Mouse (Mus musculus): ENCODE data around the gene Snrpd3.

Snrpd3 gene

GRCm38 (mm10) chr10:75534934-75535333 is 17.6 kb downstream of the Snrpd3 start:
- no peak for DNase-seq (ENCODE audit: low spot score in 2 of 2)

DNA sequence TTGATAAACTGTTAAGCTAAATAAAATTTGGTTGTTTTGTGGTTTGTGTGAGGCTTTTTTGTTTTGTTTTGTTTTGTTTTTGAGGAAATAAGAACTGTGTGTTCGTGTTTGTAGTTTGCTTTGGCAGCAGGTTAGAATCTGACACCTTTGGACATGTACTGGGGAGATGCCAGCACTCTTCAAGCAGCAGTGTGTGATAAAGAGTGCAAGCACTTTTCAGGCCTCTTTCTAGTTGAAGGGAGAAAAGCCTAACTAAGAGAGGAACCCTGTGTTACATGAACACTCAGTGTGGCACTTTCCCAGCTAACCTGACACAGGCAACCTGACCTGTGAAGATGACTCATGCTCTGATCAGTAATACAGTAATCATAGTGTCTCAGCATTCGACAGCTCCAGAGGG is 18.1 kb downstream of the Snrpd3 start:
- DNase-seq (ENCODE audit: low spot score in 2 of 2): no peak

GRCm38 (mm10) chr10:75536123-75536522 is 18.8 kb downstream of the Snrpd3 start:
- no peak for DNase-seq (ENCODE audit: low spot score in 2 of 2)

- DNase-seq (ENCODE audit: low spot score in 2 of 2): no peak
Observed at GRCm38 (mm10) chr10:75547901-75548300, 30.6 kb downstream of the Snrpd3 start.

DNA sequence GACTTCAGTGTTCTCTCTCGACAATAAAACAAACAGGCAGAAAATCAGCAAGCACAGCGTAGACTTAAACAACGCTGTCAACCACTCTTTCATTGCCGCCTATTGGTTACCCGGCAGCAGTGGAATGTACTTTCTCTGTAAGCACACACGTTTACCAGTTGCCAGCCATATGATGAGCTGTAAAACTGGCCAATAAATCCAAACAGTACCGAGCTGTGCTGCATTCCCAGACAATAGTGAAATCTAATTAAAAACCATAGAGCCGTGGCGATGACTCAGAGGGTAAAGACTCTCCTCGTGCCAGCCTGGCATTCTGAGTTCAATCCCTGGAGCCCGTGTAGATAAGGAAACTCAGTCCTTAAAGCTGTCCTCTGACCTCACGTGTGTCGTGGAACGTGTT is 31.1 kb downstream of the Snrpd3 start:
- no peak for DNase-seq (ENCODE audit: low spot score in 2 of 2)

GRCm38 (mm10) chr10:75549886-75550285 is 32.5 kb downstream of the Snrpd3 start:
- DNase-seq (ENCODE audit: low spot score in 2 of 2): no peak

- no peak for DNase-seq (ENCODE audit: low spot score in 2 of 2)
Observed at GRCm38 (mm10) chr10:75551175-75551574, 33.8 kb downstream of the Snrpd3 start.

- no peak for DNase-seq (ENCODE audit: low spot score in 2 of 2)
Observed at GRCm38 (mm10) chr10:75552106-75552505, 34.8 kb downstream of the Snrpd3 start.

GRCm38 (mm10) chr10:75552701-75553450 is 35.5 kb downstream of the Snrpd3 start:
- no peak for DNase-seq (ENCODE audit: low spot score in 2 of 2)

GRCm38 (mm10) chr10:75554090-75554489 is 36.7 kb downstream of the Snrpd3 start:
- no peak for DNase-seq (ENCODE audit: low spot score in 2 of 2)

DNA sequence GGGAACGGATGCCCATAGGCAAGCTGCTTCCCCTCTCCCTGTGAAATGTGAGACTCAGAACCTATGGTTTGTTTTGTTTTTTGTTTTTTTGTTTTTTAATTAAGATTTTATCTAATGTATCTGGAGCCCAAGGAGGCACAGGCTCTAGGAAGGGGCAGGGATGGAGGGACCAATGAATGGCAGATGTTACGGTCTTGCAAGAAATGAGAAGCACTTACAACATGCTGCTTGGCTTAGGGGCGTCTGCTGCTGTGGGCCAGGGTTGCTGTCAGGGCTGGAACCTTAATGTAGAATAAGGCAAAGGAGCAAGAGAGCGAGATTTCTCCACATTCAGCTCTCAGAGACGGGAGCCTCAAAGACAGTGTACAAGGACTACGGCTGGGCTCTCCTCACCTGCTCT is 38.2 kb downstream of the Snrpd3 start:
- DNase-seq (ENCODE audit: low spot score in 2 of 2): no peak

GRCm38 (mm10) chr10:75556026-75556425 is 38.7 kb downstream of the Snrpd3 start:
- DNase-seq (ENCODE audit: low spot score in 2 of 2): peak; percentile 28 to 55

DNA sequence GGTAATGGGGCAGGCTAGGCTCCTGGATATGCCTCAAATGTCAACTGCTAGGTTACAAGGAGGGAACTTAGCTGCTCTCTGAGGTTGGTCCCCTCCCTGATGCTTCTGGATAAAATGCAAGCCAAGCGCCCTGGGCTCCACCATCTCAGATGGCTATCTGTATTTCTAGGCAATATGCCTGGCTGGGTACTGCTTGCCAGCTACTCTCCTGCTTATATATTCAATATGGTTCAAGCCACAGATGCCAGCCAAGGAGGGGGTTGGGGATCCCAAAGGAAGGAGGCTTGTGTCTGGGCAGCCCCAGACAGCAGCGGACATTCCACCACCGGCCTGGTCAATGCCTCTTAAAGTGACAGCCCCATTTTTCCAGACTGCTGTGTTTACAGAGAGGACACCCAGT is 41.2 kb downstream of the Snrpd3 start:
- DNase-seq (ENCODE audit: low spot score in 2 of 2): no peak

DNA sequence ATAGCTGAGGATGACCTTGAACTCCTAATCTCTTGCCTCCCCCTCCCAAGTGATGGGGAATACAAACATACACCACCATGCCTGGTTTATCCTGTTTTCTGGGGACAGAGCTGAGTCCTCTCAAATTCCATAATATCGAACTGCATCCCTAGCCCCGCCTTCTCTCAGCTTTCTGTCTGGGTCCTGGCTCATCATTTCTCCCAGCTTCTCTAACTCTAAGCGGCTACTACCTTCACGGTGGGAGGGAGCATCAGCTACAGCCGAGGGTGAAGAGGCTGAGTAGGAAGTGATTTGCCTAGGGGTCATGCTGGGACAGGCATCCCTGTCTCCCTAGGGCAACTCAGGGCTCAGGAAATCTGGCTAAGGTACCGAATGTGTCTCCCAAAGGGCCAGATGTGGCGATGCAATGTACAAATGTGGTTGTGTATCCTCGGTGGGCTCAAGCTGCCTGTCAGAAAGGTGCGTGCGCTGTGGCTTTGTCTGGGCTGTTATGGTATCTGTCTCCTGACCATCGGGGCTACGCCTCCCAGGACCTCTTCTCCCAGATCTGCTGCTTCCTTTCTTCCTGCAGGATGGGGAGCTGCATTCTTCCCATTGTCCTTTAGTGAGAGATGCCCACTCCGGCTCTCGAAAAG is 41.8 kb downstream of the Snrpd3 start:
- DNase-seq (ENCODE audit: low spot score in 2 of 2): no peak

GRCm38 (mm10) chr10:75559676-75560548 is 42.6 kb downstream of the Snrpd3 start, which contains the start of gene Lrrc75b:
TSS of gene Lrrc75b (minus strand) at chr10:75560330.
- peak in 1 of 2 experiments; percentile 26 for DNase-seq (ENCODE audit: low spot score in 2 of 2)

- no peak for DNase-seq (ENCODE audit: low spot score in 2 of 2)
Observed at GRCm38 (mm10) chr10:75560549-75560899, 43.2 kb downstream of the Snrpd3 start.

- no peak for DNase-seq (ENCODE audit: low spot score in 2 of 2)
Observed at GRCm38 (mm10) chr10:75561071-75561654, 43.8 kb downstream of the Snrpd3 start, which contains the start of gene Ggt1. TSS of gene Ggt1 (plus strand) at chr10:75561604.

GRCm38 (mm10) chr10:75562596-75562995 is 45.2 kb downstream of the Snrpd3 start:
- DNase-seq (ENCODE audit: low spot score in 2 of 2): no peak

DNA sequence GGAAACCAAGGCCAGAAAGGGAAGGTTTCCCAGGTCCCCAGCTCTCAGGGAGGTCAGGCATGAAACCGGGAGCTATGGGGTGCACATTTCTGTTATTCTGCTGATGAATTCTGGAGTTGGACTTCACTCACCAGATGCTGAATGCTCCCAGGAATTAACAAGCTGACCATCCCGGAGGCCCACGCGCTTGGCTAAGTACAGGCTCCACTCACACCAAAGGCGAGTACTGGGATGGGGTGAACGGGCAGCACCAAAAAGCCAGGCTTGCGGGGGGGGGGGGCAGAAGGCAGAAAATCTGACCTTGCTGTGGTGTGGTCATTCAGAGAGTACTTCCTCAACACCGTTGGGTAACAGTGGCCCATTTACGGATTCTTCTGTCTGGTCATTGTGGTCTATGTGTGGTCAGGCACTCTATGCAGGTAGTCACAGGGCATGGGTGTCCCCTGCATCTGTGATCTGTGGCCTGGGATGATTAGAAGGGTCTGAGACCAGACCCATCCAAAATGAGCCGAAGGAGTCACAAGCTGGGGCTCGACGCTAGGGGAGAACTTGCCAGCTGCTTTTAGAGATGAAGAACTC is 47.4 kb downstream of the Snrpd3 start:
- no peak for DNase-seq (ENCODE audit: low spot score in 2 of 2)

DNA sequence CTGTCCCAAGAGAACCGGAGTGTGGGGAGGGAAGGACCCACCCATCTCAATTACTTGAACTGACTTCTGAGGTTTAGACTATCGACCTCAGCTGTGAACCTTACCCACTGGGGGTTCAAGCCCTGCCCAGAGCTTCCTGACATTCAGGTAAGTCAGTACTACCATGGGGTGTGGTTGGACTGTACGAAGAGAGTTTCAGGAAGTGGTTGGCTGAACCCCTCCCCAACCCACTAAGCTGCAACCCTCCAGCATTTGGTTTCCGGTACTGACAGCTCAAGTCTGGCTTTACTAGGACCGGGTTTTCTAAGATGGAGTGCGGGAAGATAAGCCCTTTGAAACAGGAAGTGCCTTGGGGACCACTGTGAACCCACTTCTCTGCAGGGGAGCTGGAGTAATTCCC is 48.1 kb downstream of the Snrpd3 start:
- DNase-seq (ENCODE audit: low spot score in 2 of 2): no peak

GRCm38 (mm10) chr10:75565906-75566305 is 48.6 kb downstream of the Snrpd3 start:
- no peak for DNase-seq (ENCODE audit: low spot score in 2 of 2)

DNA sequence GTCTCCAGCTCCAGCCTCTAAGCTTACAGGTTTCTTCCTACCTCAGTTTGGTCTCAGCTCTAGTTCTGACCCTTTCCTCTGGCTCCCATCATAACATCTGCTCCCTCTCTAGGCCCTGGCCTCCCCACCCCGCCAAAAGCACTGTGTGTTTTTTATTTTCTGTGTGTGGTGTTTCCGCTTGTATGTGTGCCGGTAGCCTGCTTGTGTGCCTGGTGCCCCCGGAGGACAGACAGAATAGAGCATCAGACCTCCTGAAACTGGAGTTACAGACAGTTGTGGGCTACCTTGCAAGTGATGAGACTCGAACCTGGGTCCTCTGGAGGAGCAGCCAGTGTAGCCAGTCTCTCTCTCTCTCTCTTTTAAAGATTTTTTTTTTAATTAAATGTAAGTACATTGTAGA is 49.0 kb downstream of the Snrpd3 start:
- DNase-seq (ENCODE audit: low spot score in 2 of 2): no peak

Data from frontal cortex, postnatal 25 days (tissue).